In genomic region chr1:37572528-37573272, GRCm38 (mm10) we compare ENCODE assay signal across 17 mouse cellular contexts. TPM values are rescaled to one million over a fixed set of nuclear protein-coding genes. Genes with fewer than 3 reads are reported as not detected.
DNase-seq lines count a peak whose midpoint lies in the region.
"Had no signal": no experiment of that assay in that cellular context is flagged by ENCODE, and none has a peak within 500 bp of the region (broad histone marks: within the 10 kb centered on the region; RNA-seq: fewer than 3 reads in every experiment).

No protein-coding gene starts in this region.

- H3K27ac ChIP-seq in embryonic facial prominence, embryonic 10.5 days (replicated peaks): no peak overlapping the region
- H3K27ac ChIP-seq: forebrain, embryonic 15.5 days; limb, embryonic 12.5 days; midbrain, embryonic 12.5 days had no signal

- DNase-seq in gastrocnemius, postnatal 14 days: peak; percentile 20
- DNase-seq in gastrocnemius, postnatal 25 days: no peak
- peak; percentile 7 for DNase-seq in lung, postnatal 14 days
- no peak for DNase-seq in lung, postnatal 36 days
- DNase-seq in cerebellum, adult 9-11 months: peak; percentile 58
- DNase-seq in B cell, adult 2 months: no peak
- DNase-seq in embryonic facial prominence, embryonic 10.5 days (ENCODE audit: low spot score): no peak
- DNase-seq in kidney, postnatal 25 days: no peak
- DNase-seq: adrenal gland, postnatal 14 days; gastrocnemius, postnatal 36 days; kidney, adult 18-20 months; layer of hippocampus, adult 9-11 months; liver, postnatal 0 days; thymus, adult 2 months had no signal

- no peaks in the 10 kb centered on the region for H3K4me1 ChIP-seq in embryonic facial prominence, embryonic 10.5 days
- H3K4me1 ChIP-seq: forebrain, embryonic 15.5 days; limb, embryonic 12.5 days; midbrain, embryonic 12.5 days had no signal

- no peaks in the 10 kb centered on the region for H3K36me3 ChIP-seq in embryonic facial prominence, embryonic 10.5 days (replicated peaks)
- H3K36me3 ChIP-seq: forebrain, embryonic 15.5 days; limb, embryonic 12.5 days; midbrain, embryonic 12.5 days had no signal

- intact Hi-C loops in gastrocnemius, postnatal 14 days (cut with DNase I; ENCODE audit: low total_unique reads): no loop called here

- H3K4me3 ChIP-seq in embryonic facial prominence, embryonic 10.5 days: no peak overlapping the region
- H3K4me3 ChIP-seq: forebrain, embryonic 15.5 days; limb, embryonic 12.5 days; midbrain, embryonic 12.5 days had no signal

- 86% methylated on average over 10 of the region's 10 CpGs for WGBS in embryonic facial prominence, embryonic 10.5 days

- H3K9me3 ChIP-seq in embryonic facial prominence, embryonic 10.5 days: no peaks in the 10 kb centered on the region
- H3K9me3 ChIP-seq: forebrain, embryonic 15.5 days; midbrain, embryonic 12.5 days had no signal

- no peaks in the 10 kb centered on the region for H3K27me3 ChIP-seq in embryonic facial prominence, embryonic 10.5 days (replicated peaks; ENCODE audit: low read depth, poor library complexity, severe bottlenecking)
- H3K27me3 ChIP-seq: forebrain, embryonic 15.5 days; midbrain, embryonic 12.5 days had no signal

RNA-seq across cellular contexts. Expression of gene Mgat4a, which starts 31.9 kb away (rescaled TPM):
- total RNA-seq in gastrocnemius, postnatal 14 days (2021): 1 to 10 TPM; 5.1 to 8.5 TPM
- 1 to 10 TPM; 3.5 to 4.6 TPM for total RNA-seq in gastrocnemius, postnatal 25 days (2021)
- 3.8 and 4.1 TPM in 2 replicates for polyA plus RNA-seq in embryonic facial prominence, embryonic 10.5 days (2016; fragmentation: Nextera tagmentation; extraction: Ambion mirVana)

Comparison
In these comparisons a context has a peak if more than half of its experiments do, and no peak if none do; other contexts are left out.
1. DNase-seq: peak in gastrocnemius, postnatal 14 days (single experiment), lung, postnatal 14 days (single experiment) and cerebellum, adult 9-11 months (single experiment); none in gastrocnemius, postnatal 25 days (single experiment), lung, postnatal 36 days (single experiment), B cell, adult 2 months (0 of 2), embryonic facial prominence, embryonic 10.5 days (single experiment) and kidney, postnatal 25 days (0 of 2).